Mouse (Mus musculus): ENCODE results near the gene Irak4. TPM values are rescaled to one million over a fixed set of nuclear protein-coding genes. Genes with fewer than 3 reads are reported as not detected.
A peak's percentile ranks its signal among the peaks of the same experiment; 100 is the strongest.

Gene Irak4
- total and polyA plus RNA-seq, 3 experiments: 6.7 to 9.4 TPM; not detected in 1

DNA sequence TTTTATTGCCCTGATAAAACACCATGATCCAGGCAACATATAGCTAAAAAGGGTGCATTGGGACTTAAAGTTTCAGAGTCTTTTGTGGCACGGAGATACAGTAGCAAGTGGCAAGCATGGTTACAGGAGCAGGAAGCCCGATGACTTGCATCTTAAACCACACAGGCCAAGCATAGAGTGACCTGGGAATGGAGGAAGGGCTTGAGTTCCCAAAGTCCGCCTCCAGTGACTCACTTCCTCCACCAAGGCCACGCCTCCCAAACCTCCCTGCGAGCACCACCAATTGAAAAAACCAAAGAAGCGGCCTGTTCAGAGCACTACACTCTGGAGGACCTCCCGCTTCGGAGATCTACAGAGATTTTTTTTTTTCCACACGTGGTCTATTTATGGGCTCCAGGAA is 22.4 kb downstream of the Irak4 start (continued):
- 0 out of 2 replicates have a peak, but pooled peaks have one; percentile 62 for TF ChIP-seq TBP (IDR thresholded peaks at IDR 0.05; ENCODE audit: low read depth, low read length)
- TF ChIP-seq E2F4 (IDR thresholded peaks at IDR 0.05; ENCODE audit: borderline replicate concordance, low read depth, low read length): no peak
- no peak for TF ChIP-seq RAD21 (IDR thresholded peaks at IDR 0.05; ENCODE audit: low read depth, low read length)
- no peak for TF ChIP-seq USF2 (IDR thresholded peaks at IDR 0.05; ENCODE audit: borderline replicate concordance in 1 of 2, insufficient read depth in 1 of 2, low read depth in 1 of 2, low read length in 2 of 2)
- TF ChIP-seq TCF12 (IDR thresholded peaks at IDR 0.05; ENCODE audit: low read depth, low read length): no peak
- TF ChIP-seq MYC (IDR thresholded peaks at IDR 0.05; ENCODE audit: low read depth, low read length): no peak
- no peak for TF ChIP-seq MYB (IDR thresholded peaks at IDR 0.05; ENCODE audit: low read depth, low read length)
- TF ChIP-seq ETS1 (IDR thresholded peaks at IDR 0.05; ENCODE audit: low read depth, low read length): no peak
- TF ChIP-seq POLR2A (IDR thresholded peaks at IDR 0.05; ENCODE audit: control insufficient read depth in 1 of 2, insufficient read depth in 1 of 2, low read depth in 1 of 2, low read length in 2 of 2, poor library complexity in 1 of 2): peak in 1 of 2 experiments; percentile 64; a peak in 2 of 4 replicates
- TF ChIP-seq NRF1 (IDR thresholded peaks at IDR 0.05; ENCODE audit: insufficient read depth, low read depth, low read length, poor library complexity, severe bottlenecking): no peak
- no peak for TF ChIP-seq RCOR1 (IDR thresholded peaks at IDR 0.05; ENCODE audit: low read depth, low read length)
- TF ChIP-seq POLR2AphosphoS5 (IDR thresholded peaks at IDR 0.05; ENCODE audit: borderline replicate concordance, low read depth, low read length): no peak
- no peak for TF ChIP-seq MAX (IDR thresholded peaks at IDR 0.05; ENCODE audit: low read length)
- peak; percentile 53 for TF ChIP-seq NELFE (IDR thresholded peaks at IDR 0.05; ENCODE audit: low read depth, low read length)
- no peak for TF ChIP-seq CHD1 (IDR thresholded peaks at IDR 0.05; ENCODE audit: low read depth, low read length)

DNA sequence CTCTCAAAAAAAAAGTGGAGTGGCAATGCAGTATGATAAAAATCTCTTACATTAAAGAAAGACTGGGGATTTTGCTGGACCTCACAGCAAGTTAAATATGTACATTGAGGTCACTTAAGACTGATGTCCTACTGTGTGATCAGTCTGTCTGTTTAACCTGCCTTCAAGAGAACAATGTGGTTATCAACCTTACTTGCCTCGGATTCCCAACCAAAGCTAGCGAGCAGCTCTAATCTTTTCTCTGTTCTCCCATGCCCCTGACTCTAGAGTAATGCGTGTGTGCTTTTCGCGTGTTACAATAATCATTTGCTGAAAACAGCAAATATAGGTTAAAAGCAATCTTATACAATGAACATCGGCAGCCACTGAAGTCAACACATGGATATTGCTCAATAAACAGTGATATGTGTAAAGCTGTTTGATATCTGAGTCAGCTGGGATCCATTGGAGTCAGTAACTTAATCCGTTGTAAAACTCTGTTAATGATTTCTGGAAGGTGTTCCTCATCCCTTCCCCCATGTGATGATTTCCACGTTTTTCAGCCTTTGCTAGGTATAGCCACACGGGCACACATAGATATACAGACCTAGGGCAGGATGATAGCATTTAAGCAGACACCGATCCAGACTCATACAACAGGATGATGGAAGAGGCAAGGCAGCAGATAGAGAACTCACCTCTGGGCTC is 25.2 kb downstream of the Irak4 start:
- no peak overlapping the region for H3K4me3 ChIP-seq (ENCODE audit: control insufficient read depth in 1 of 2, insufficient read depth in 1 of 2, low read depth in 2 of 2, low read length in 2 of 2)
- H3K9me3 ChIP-seq (replicated peaks; ENCODE audit: insufficient read depth, low read length): no peaks in the 10 kb centered on the region
- no peaks in the 10 kb centered on the region for H3K4me1 ChIP-seq (ENCODE audit: control insufficient read depth in 1 of 2, insufficient read depth in 2 of 2, low read length in 2 of 2)
- H3K27ac ChIP-seq (ENCODE audit: control insufficient read depth, low read depth, low read length): no peak overlapping the region
- H3K79me2 ChIP-seq (ENCODE audit: control insufficient read depth, insufficient read depth, low read length, poor library complexity): no peaks in the 10 kb centered on the region
- H3K9ac ChIP-seq (ENCODE audit: control insufficient read depth, low read depth, low read length, poor library complexity, severe bottlenecking): no peak overlapping the region
- no peaks in the 10 kb centered on the region for H3K27me3 ChIP-seq (ENCODE audit: control insufficient read depth in 1 of 2, insufficient read depth in 2 of 2, low read length in 2 of 2)
- no peak for TF ChIP-seq ZMIZ1 (IDR thresholded peaks at IDR 0.05; ENCODE audit: low read depth, low read length)
- peak; percentile 58; the same call in 1 of the 2 replicates for TF ChIP-seq ZKSCAN1 (IDR thresholded peaks at IDR 0.05; ENCODE audit: low read depth, low read length)
- no peak for TF ChIP-seq USF1 (IDR thresholded peaks at IDR 0.05; ENCODE audit: low read depth, low read length)
- no peak for TF ChIP-seq ZNF384 (IDR thresholded peaks at IDR 0.05; ENCODE audit: low read depth, low read length)
- TF ChIP-seq RAD21 (IDR thresholded peaks at IDR 0.05; ENCODE audit: low read depth, low read length): no peak
- no peak for TF ChIP-seq ETS1 (IDR thresholded peaks at IDR 0.05; ENCODE audit: low read depth, low read length)
- no peak for DNase-seq (ENCODE audit: low read depth, low spot score)
- H3K36me3 ChIP-seq (ENCODE audit: control insufficient read depth in 1 of 2, insufficient read depth in 2 of 2, low read length in 2 of 2): no peaks in the 10 kb centered on the region
